Mouse (Mus musculus) midbrain, embryonic 12.5 days (tissue): ENCODE measurements around the gene Evx2. TPM values are rescaled to one million over a fixed set of nuclear protein-coding genes. Genes with fewer than 3 reads are reported as not detected.
A peak's percentile ranks its signal among the peaks of the same experiment; 100 is the strongest.

Experiments used
- ATAC-seq: fragments of 200-750 bp; cut with Nextera tagmentation; 2 replicates; pipeline ENCODE4 v1.8.0; 2017; ENCODE audit warnings: low read depth, moderate TSS enrichment, moderate library complexity; ENCODE audit not compliant: low FRiP score
- H3K27ac ChIP-seq: fragments of 300-500 bp; sonication (generic); replicated peaks from 2 replicates; pipeline ENCODE4 v1.5.1; 2016; ENCODE audit warnings: mild to moderate bottlenecking
- H3K27me3 ChIP-seq: fragments of 300-500 bp; sonication (generic); 2 replicates; pipeline ENCODE4 v1.6.1; 2016; ENCODE audit warnings: mild to moderate bottlenecking
- H3K36me3 ChIP-seq: fragments of 300-500 bp; sonication (generic); 2 replicates; pipeline ENCODE4 v1.6.1; 2016
- H3K4me1 ChIP-seq: fragments of 300-500 bp; sonication (generic); 2 replicates; pipeline ENCODE4 v1.6.1; 2016
- H3K4me2 ChIP-seq: fragments of 300-500 bp; sonication (generic); replicated peaks from 2 replicates; pipeline ENCODE4 v1.6.1; 2016; ENCODE audit warnings: mild to moderate bottlenecking, moderate library complexity
- H3K4me3 ChIP-seq: fragments of 300-500 bp; sonication (generic); 2 replicates; pipeline ENCODE4 v1.5.1; 2016; ENCODE audit warnings: mild to moderate bottlenecking
- H3K9ac ChIP-seq: fragments of 300-500 bp; sonication (generic); replicated peaks from 2 replicates; pipeline ENCODE4 v1.6.1; 2016; ENCODE audit warnings: mild to moderate bottlenecking, moderate library complexity
- H3K9me3 ChIP-seq: fragments of 300-500 bp; sonication (generic); 2 replicates; pipeline ENCODE4 v1.6.1; 2016; ENCODE audit warnings: mild to moderate bottlenecking
- WGBS: fragments of 180-500 bp; shearing (Covaris S2); methylation state at CpG from one replicate; pipeline ENCODE4 v1.1.7; 2016; 5-methylcytosine and 5-hydroxymethylcytosine counted together
- polyA plus RNA-seq: library from polyadenylated mRNA; unstranded; fragments of >200 nt; fragmentation: Nextera tagmentation; extraction: Ambion mirVana; gene quantifications from 2 replicates; pipeline ENCODE4 v1.2.1, GENCODE M21; 2016

The Evx2 gene
- polyA plus RNA-seq, 1 experiment from 2014 or later: 1.4 TPM

- Histone ChIP-seq H3K4me1 (peaks cover 4% of the 10 kb centered on the region), H3K36me3 (no peaks in the 10 kb centered on the region), H3K9ac (no peak overlapping the region), H3K4me3 (no peak overlapping the region), H3K27ac (no peak overlapping the region), H3K27me3 (peaks cover 98% of the 10 kb centered on the region), H3K9me3 (no peaks in the 10 kb centered on the region), H3K4me2 (no peak overlapping the region)
- 5% methylated on average over 24 of the region's 24 CpGs for WGBS
- ATAC-seq: no peak
Measured at GRCm38 (mm10) chr2:74675666-74676282, 16.4 kb upstream of the Evx2 start.

DNA sequence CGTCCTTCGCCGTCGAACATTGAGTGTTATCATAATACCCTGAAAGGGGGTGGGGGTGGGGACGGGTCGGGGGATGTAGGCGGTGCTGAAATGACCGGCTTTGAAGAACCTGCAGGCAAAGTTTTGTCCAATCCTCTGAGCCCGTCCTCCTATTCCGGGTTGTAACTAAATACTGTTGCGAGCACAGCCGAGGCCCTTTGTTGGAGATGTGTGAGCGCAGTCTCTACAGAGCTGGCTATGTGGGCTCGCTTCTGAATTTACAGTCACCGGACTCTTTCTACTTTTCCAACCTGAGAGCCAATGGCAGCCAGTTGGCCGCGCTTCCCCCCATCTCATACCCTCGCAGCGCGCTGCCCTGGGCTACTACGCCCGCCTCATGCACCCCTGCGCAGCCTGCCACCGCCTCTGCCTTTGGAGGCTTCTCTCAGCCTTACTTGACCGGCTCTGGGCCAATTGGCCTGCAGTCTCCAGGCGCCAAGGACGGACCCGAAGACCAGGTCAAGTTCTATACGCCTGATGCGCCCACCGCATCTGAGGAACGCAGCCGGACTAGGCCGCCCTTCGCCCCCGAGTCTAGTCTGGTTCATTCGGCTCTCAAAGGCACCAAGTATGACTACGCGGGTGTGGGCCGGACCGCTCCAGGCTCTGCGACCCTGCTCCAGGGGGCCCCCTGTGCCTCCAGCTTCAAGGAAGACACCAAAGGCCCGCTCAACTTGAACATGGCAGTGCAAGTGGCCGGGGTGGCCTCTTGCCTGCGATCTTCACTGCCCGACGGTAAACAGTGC is 15.7 kb upstream of the Evx2 start, which contains the start of gene Hoxd12:
TSS of gene Hoxd12 (plus strand) at position 133 of the 785 bp plus-strand sequence.
- no peak within 1 kb of the TSS for H3K9ac ChIP-seq
- H3K27ac ChIP-seq: no peak within 1 kb of the TSS
- no peak within 1 kb of the TSS for H3K4me3 ChIP-seq
- H3K4me1 ChIP-seq: peaks cover 4% of the 10 kb centered on the region
- WGBS: 3% methylated on average over 47 of the region's 47 CpGs
- H3K4me2 ChIP-seq: no peak within 1 kb of the TSS
- H3K9me3 ChIP-seq: no peaks in the 10 kb centered on the region
- no peak for ATAC-seq
- H3K27me3 ChIP-seq: peaks cover 96% of the 10 kb centered on the region
- no peaks in the 10 kb centered on the region for H3K36me3 ChIP-seq

DNA sequence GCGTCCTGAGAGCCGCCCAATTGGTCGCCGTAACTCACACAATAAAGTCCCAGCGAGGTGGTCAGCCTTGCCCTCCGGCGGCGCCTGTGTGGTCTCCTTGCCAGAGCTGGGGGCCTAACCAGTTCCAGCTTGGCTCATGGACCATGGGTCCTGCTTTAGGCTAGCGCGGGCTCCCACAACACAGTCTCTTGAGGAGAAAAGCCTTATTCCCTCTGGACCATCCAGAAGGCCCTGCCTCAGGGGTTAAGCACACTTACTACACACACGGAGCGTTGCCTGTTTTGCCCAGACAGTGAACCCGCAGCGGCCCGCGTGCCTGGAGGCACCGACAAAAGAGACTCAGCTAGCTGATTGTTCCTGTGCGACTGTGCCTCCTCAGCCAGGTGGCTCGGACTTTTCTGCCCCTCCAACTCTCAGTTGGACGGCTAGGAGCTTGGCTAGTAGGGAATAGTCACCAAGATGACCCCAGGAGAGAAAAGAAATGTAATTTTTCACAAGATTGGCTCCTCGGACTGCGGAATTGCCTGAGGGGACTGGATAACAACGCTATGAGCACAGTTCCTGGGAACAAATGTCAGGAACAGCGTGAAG is 14.6 kb upstream of the Evx2 start:
- peaks cover 4% of the 10 kb centered on the region for H3K4me1 ChIP-seq
- WGBS: 1% methylated on average over 24 of the region's 24 CpGs
- H3K36me3 ChIP-seq: no peaks in the 10 kb centered on the region
- H3K27me3 ChIP-seq: peaks cover 96% of the 10 kb centered on the region
- no peak overlapping the region for H3K9ac ChIP-seq
- H3K4me2 ChIP-seq: no peak overlapping the region
- no peak overlapping the region for H3K4me3 ChIP-seq
- no peak for ATAC-seq
- H3K9me3 ChIP-seq: no peaks in the 10 kb centered on the region
- H3K27ac ChIP-seq: no peak overlapping the region

DNA sequence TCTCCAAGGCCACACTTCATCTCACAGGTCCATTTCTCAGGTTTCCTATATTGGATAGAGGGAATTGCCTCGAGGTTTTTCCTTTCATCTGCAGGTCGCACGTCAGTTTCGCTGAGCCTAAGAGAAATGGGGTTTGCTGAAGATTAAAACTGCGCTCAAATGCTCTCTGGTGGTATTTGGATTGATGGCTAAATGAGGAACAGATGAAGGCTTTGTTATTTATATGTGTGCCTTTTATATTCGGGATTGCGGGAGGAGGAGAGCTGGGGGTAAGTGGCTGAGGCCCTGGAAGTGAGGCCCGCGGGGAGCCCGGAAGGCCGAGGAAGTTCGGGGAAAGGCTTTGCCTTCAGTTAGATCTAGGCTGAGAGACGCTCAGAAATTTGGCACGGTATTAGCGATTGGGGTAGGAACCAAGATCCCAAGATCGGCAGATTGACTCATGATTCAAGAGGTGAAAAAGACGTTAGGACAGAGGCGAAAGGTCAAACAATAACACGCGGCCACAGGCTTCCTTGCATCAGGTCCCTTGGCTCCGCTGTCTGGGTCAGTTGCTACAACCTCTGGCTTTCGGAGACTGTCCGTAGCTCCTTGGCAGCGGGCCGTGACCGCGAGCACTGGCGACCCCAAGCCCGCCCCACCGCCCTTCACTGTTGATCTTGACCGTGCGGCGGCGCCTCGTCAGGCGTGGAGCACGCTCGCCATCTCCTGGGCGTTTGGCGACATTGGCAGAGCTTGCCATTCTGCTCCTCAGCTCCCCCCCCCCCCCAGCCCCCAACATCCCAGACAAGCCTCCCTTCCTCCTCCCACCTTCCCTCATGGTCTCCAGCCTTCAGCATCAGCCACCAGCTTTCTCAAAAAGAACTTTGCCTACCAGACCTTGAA is 13.4 kb upstream of the Evx2 start:
- Histone ChIP-seq H3K27me3 (peaks cover 96% of the 10 kb centered on the region), H3K4me1 (peaks cover 14% of the 10 kb centered on the region), H3K27ac (no peak overlapping the region), H3K36me3 (no peaks in the 10 kb centered on the region), H3K9me3 (no peaks in the 10 kb centered on the region), H3K4me3 (peak overlapping the region; percentile 27), H3K4me2 (peak overlapping the region; percentile 47), H3K9ac (no peak overlapping the region)
- ATAC-seq: peak; percentile 52; the same call in 1 of the 2 replicates
- under 1% methylated on average over 39 of the region's 40 CpGs for WGBS

DNA sequence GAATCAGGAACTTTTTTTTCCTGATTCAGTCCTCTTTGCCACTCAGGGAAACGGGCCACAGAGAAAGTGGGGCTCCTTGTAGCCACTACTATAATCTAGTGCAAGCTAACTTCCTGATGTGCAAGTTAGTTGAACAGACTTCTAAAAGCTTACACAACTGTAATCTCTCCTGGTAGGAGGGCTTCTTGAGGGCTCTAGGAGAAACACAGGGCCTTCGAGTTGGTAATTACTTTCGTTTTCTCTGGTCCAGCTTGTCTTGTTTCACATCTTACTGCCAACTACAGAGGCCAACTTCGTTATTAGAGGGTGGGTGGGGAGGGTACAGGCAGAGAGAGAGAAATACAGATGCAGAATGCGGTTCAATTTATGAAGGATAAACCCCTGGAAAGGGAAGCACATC is 12.5 kb upstream of the Evx2 start:
- Histone ChIP-seq H3K4me2 (no peak overlapping the region), H3K27me3 (peaks cover 97% of the 10 kb centered on the region), H3K9ac (no peak overlapping the region), H3K27ac (no peak overlapping the region), H3K4me1 (peaks cover 15% of the 10 kb centered on the region), H3K36me3 (no peaks in the 10 kb centered on the region), H3K4me3 (no peak overlapping the region), H3K9me3 (no peaks in the 10 kb centered on the region)
- ATAC-seq: no peak
- 0% methylated on average over 5 of the region's 5 CpGs for WGBS

- 2% methylated on average over 3 of the region's 3 CpGs for WGBS
- no peak overlapping the region for H3K27ac ChIP-seq
- ATAC-seq: no peak
- H3K27me3 ChIP-seq: peaks cover 97% of the 10 kb centered on the region
- no peak overlapping the region for H3K4me3 ChIP-seq
- no peaks in the 10 kb centered on the region for H3K9me3 ChIP-seq
- H3K4me2 ChIP-seq: no peak overlapping the region
- peaks cover 15% of the 10 kb centered on the region for H3K4me1 ChIP-seq
- H3K36me3 ChIP-seq: no peaks in the 10 kb centered on the region
- no peak overlapping the region for H3K9ac ChIP-seq
Measured at GRCm38 (mm10) chr2:74670632-74671188, 11.4 kb upstream of the Evx2 start.

DNA sequence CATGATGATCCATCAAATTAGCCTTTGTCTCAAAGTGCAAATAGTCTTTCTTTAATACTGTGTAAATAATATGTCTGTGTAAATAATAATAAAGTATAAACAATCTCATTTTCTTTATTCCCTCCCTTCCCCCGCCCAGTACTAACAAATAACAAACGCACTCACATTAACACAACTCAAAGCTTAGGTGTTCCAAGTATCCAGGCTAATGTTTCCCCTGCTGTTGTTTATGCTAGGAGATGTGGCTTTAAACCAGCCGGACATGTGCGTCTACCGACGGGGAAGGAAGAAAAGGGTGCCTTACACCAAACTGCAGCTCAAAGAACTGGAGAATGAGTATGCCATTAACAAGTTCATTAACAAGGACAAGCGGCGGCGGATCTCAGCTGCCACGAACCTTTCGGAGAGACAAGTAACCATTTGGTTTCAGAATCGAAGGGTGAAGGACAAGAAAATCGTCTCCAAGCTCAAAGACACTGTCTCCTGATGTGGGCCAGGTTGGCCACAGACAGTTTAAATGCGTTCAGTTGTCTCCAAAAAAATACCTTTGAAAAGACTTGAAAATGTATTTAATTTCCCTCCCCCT is 10.4 kb upstream of the Evx2 start:
- Histone ChIP-seq H3K27me3 (peaks cover 94% of the 10 kb centered on the region), H3K4me1 (peaks cover 15% of the 10 kb centered on the region), H3K9me3 (no peaks in the 10 kb centered on the region), H3K4me2 (no peak overlapping the region), H3K9ac (no peak overlapping the region), H3K36me3 (no peaks in the 10 kb centered on the region), H3K4me3 (no peak overlapping the region), H3K27ac (no peak overlapping the region)
- WGBS: 1% methylated on average over 14 of the region's 14 CpGs
- no peak for ATAC-seq

DNA sequence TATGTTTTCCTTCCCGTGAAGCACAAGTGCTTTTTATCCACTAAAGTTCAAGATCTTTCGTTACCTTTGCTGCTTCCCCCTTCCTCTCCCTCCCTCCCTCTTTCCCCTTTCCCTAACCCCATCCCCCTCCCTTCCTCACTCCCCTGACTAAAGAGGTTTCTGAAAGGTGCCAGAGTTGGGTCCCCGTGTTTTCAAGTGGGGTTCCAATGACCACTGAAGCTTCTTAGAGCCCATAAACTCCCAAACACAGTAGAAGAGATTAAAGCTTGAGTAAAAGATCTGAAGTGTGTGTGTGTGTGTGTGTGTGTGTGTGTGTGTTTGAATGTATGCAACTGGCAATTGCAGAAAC is 9.8 kb upstream of the Evx2 start:
- Histone ChIP-seq H3K36me3 (no peaks in the 10 kb centered on the region), H3K27ac (no peak overlapping the region), H3K9ac (no peak overlapping the region), H3K4me1 (peaks cover 15% of the 10 kb centered on the region), H3K4me2 (no peak overlapping the region), H3K27me3 (peaks cover 94% of the 10 kb centered on the region), H3K9me3 (no peaks in the 10 kb centered on the region), H3K4me3 (no peak overlapping the region)
- WGBS: 3% methylated on average over 3 of the region's 3 CpGs
- ATAC-seq: no peak

- peak overlapping the region; percentile 59 for H3K4me2 ChIP-seq
- no peak; the same call in 1 of the 2 replicates for ATAC-seq
- WGBS: under 1% methylated on average over 46 of the region's 74 CpGs
- H3K4me1 ChIP-seq: peaks cover 15% of the 10 kb centered on the region
- no peak overlapping the region for H3K27ac ChIP-seq
- no peak overlapping the region for H3K9ac ChIP-seq
- no peaks in the 10 kb centered on the region for H3K9me3 ChIP-seq
- H3K36me3 ChIP-seq: no peaks in the 10 kb centered on the region
- peak overlapping the region; percentile 39 for H3K4me3 ChIP-seq
- peaks cover 94% of the 10 kb centered on the region for H3K27me3 ChIP-seq
Measured at GRCm38 (mm10) chr2:74668370-74669229, 9.2 kb upstream of the Evx2 start.

GRCm38 (mm10) chr2:74667842-74668357 is 8.5 kb upstream of the Evx2 start, which contains the start of gene Hoxd13:
Gene Hoxd13 (plus strand): TSS chr2:74668310.
- peak; percentile 47; the same call in 1 of the 2 replicates for ATAC-seq
- peaks cover 14% of the 10 kb centered on the region for H3K4me1 ChIP-seq

More at GRCm38 (mm10) chr2:74667842-74668357, 8.5 kb upstream of the Evx2 start, which contains the start of gene Hoxd13:
- WGBS: 2% methylated on average over 16 of the region's 51 CpGs
- H3K27me3 ChIP-seq: peaks cover 94% of the 10 kb centered on the region
- no peaks in the 10 kb centered on the region for H3K9me3 ChIP-seq
- H3K27ac ChIP-seq: no peak within 1 kb of the TSS
- H3K9ac ChIP-seq: no peak within 1 kb of the TSS
- H3K4me3 ChIP-seq: peak within 1 kb of the TSS; percentile 39
- H3K36me3 ChIP-seq: no peaks in the 10 kb centered on the region
- peak within 1 kb of the TSS; percentile 59 for H3K4me2 ChIP-seq
